Mouse (Mus musculus) midbrain, embryonic 14.5 days (tissue): ENCODE measurements around the gene Phb. TPM values are rescaled to one million over a fixed set of nuclear protein-coding genes. Genes with fewer than 3 reads are reported as not detected.
A peak's percentile ranks its signal among the peaks of the same experiment; 100 is the strongest.
"Not testable (repeated sequence)": the region's sequence is repeated elsewhere in the genome, so short reads cannot be mapped to it uniquely, and the experiment has no call there.

Experiments used
- ATAC-seq: fragments of 200-750 bp; cut with Nextera tagmentation; 2 replicates; pipeline ENCODE4 v1.8.0; 2017; ENCODE audit warnings: moderate number of reproducible peaks, moderate library complexity; ENCODE audit not compliant: low FRiP score, low TSS enrichment
- DNase-seq: peaks from one replicate; pipeline ENCODE4 v3.0.0-alpha.2; 2015
- H3K27ac ChIP-seq: fragments of 300-500 bp; sonication (generic); replicated peaks from 2 replicates; pipeline ENCODE4 v1.5.1; 2014; ENCODE audit warnings: mild to moderate bottlenecking, low read depth, low read length, moderate library complexity
- H3K27me3 ChIP-seq: fragments of 300-500 bp; sonication (generic); 2 replicates; pipeline ENCODE4 v1.6.1; 2014; ENCODE audit warnings: low read length, control low read depth, mixed read lengths; ENCODE audit not compliant: control insufficient read depth, insufficient read depth
- H3K36me3 ChIP-seq: fragments of 300-500 bp; sonication (generic); 2 replicates; pipeline ENCODE4 v1.6.1; 2014; ENCODE audit warnings: low read length, control low read depth; ENCODE audit not compliant: control insufficient read depth, insufficient read depth
- H3K4me1 ChIP-seq: fragments of 300-500 bp; sonication (generic); 2 replicates; pipeline ENCODE4 v1.6.1; 2014; ENCODE audit warnings: mild to moderate bottlenecking, antibody characterized with exemption, low read length, control low read depth; ENCODE audit not compliant: control insufficient read depth, insufficient read depth
- H3K4me2 ChIP-seq: fragments of 300-500 bp; sonication (generic); 2 replicates; pipeline ENCODE4 v1.6.1; 2014; ENCODE audit warnings: mild to moderate bottlenecking, low read length, moderate library complexity
- H3K4me3 ChIP-seq: fragments of 300-500 bp; sonication (generic); replicated peaks from 2 replicates; pipeline ENCODE4 v1.5.1; 2014; ENCODE audit warnings: low read depth, low read length
- H3K9ac ChIP-seq: fragments of 300-500 bp; sonication (generic); replicated peaks from 2 replicates; pipeline ENCODE4 v1.6.1; 2014; ENCODE audit warnings: mild to moderate bottlenecking, low read length, moderate library complexity
- H3K9me3 ChIP-seq: fragments of 300-500 bp; sonication (generic); 2 replicates; pipeline ENCODE4 v1.6.1; 2016; ENCODE audit warnings: low read length, control low read depth, mixed read lengths; ENCODE audit not compliant: control insufficient read depth
- WGBS: fragments of 180-500 bp; shearing (Covaris S2); extraction: QIAGEN DNeasy Blood & Tissue Kit; methylation state at CpG from one replicate; pipeline ENCODE4 v1.1.7; 2014; 5-methylcytosine and 5-hydroxymethylcytosine counted together
- polyA plus RNA-seq: library from polyadenylated mRNA; unstranded; fragments of >200 nt; fragmentation: Nextera tagmentation; extraction: Ambion mirVana; gene quantifications from 2 replicates; pipeline ENCODE4 v1.2.1, GENCODE M21; 2014

The Phb gene
- polyA plus RNA-seq, 1 experiment from 2014 or later = 183 TPM

DNA sequence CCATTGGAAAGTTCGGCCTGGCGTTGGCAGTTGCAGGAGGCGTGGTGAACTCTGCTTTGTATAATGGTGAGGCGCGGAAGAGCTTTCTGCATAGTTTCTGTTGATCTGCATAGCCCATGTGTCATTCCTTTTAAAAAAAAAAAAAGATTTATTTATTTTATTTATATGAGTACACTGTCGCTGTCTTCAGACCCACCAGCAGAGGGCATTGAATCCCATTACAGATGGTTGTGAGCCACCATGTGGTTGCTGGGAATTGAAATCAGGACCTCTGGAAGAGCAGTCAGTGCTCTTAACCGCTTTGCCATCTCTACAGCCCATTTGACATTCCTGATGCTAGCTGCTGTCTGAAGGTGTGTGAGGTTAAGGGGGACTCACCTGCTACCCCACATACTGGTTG lies 1.3 kb downstream of the Phb start:
- peaks cover 42% of the 10 kb centered on the region for H3K36me3 ChIP-seq
- DNase-seq, H3K9ac ChIP-seq, H3K27me3 ChIP-seq, H3K9me3 ChIP-seq, H3K4me2 ChIP-seq, H3K27ac ChIP-seq, ATAC-seq, H3K4me3 ChIP-seq, H3K4me1 ChIP-seq: not testable (repeated sequence)
- WGBS = 93% methylated on average over 7 of the region's 7 CpGs

DNA sequence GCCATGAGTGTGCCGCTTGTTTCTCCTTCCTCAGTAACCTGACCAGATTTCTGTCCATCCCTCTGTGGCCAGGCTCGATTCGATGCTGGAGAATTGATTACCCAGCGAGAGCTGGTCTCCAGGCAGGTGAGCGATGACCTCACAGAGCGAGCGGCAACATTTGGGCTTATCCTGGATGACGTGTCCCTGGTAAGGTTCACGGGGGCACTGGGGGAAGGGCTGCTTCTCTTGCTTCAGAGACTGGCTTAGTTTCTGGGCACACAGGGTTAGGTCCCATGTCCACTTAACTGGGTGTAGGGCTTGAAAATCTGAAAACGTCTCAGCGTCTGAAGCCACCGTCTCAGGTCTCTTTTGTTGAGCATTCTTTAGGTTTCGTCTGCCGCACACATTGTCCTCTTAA lies 8.7 kb downstream of the Phb start:
- 92% methylated on average over 14 of the region's 14 CpGs for WGBS
- Histone ChIP-seq H3K9ac (no peak overlapping the region), H3K36me3 (peaks cover 80% of the 10 kb centered on the region), H3K27ac (no peak overlapping the region), H3K9me3 (no peaks in the 10 kb centered on the region), H3K4me3 (no peak overlapping the region), H3K27me3 (no peaks in the 10 kb centered on the region), H3K4me2 (no peak overlapping the region), H3K4me1 (no peaks in the 10 kb centered on the region)
- DNase-seq (no peak), ATAC-seq (no peak)

DNA sequence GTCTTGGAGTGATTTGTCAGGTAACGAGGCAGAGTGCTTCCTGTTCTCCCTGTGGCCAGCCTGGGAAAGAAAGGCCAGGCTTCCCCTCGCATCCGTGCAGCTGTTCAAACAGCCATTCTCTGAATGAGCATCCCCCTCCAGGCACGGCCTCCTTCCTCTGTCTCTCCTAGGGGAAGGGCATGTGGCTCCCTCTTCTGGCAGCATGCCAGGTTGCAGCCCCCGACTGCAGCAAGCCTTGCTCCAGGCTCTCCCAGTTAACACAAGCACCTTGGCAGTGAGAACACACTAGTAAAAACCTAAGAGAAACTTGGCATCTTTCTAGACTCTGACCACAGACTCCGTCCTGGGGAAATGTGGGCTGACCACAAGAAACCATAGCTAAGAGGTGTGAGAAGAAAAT lies 9.6 kb downstream of the Phb start:
- Histone ChIP-seq H3K4me3 (no peak overlapping the region), H3K4me1 (no peaks in the 10 kb centered on the region), H3K4me2 (no peak overlapping the region), H3K36me3 (peaks cover 80% of the 10 kb centered on the region), H3K9ac (no peak overlapping the region), H3K27ac (peak overlapping the region; percentile 41; the same call in 1 of the 2 replicates), H3K27me3 (no peaks in the 10 kb centered on the region), H3K9me3 (no peaks in the 10 kb centered on the region)
- ATAC-seq (no peak), DNase-seq (peak; percentile 89)
- whole genome bisulfite sequencing = 19% methylated on average over 6 of the region's 6 CpGs

DNA sequence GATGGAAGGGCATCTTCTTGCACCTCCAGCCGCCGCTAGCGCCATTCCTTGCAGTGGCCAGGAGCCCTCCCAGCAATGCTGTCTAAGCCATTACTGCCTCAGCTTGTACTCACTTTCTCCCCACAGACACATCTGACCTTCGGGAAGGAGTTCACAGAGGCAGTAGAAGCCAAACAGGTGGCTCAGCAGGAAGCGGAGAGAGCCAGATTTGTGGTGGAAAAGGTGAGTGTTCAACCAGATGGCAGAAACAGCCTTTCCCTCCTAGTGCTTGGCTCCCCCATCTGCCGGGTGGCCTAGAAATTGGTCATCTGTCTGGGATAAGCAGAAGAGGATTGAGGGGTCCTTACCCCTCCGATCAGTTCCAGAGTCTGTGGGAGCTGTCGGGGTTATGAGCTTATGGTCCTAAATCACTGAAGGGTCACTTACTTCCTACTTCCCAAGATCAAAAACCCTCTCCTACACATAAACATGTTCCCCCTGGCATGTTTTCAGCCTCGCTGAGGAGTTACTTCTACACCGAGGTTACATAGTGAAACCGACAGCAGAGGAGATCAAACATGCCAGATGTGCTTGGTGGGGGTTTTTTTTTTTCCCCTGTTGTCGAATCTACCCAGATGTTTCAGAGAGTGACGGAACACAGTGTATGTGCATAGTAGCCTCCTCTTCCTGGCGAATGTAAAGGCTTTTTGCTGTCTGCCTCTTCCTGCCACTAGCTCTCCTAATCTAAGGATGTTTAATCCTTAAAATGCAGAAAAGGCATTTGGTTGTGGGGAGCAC lies 11.4 kb downstream of the Phb start:
- H3K36me3 ChIP-seq = peaks cover 71% of the 10 kb centered on the region
- no peak overlapping the region for H3K4me3 ChIP-seq
- no peaks in the 10 kb centered on the region for H3K27me3 ChIP-seq
- no peak overlapping the region for H3K4me2 ChIP-seq
- no peak overlapping the region for H3K9ac ChIP-seq
- 93% methylated on average over 14 of the region's 14 CpGs for WGBS
- H3K27ac ChIP-seq = no peak overlapping the region
- no peaks in the 10 kb centered on the region for H3K9me3 ChIP-seq
- DNase-seq = no peak
- no peak for ATAC-seq
- H3K4me1 ChIP-seq = no peaks in the 10 kb centered on the region

DNA sequence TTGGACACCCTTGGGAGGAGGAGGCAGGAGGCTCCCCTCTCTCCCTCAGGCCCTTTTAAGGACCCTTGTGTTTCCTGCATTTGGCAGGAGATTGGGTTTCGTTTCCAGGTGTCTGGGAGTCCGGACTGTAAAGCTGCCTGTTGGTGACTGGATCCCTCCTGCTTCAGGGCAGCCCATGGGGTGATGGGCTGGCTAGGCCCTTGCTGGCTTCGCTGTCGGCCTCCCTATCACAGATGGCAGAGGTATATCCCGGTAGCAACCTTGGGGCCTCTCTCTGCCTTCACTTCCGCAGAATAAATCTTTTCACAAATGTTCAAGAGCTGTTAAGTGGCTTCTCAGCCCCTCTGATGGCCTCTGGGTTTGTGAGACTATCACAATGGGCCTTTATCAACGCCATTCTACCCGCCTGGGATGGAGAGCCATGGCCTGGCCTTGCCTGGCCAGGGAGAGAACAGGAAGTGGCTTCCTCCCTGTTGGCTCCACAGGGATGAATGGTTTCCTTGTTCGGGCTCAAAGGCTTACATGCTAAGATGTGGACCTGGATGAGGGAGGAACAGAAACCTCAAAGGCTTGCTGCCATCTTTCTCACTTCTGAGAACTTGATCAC lies 15.3 kb downstream of the Phb start:
- no peaks in the 10 kb centered on the region for H3K4me1 ChIP-seq
- no peak for ATAC-seq
- H3K9ac ChIP-seq = no peak overlapping the region
- H3K4me2 ChIP-seq = no peak overlapping the region
- DNase-seq = no peak
- H3K27ac ChIP-seq = no peak overlapping the region
- H3K36me3 ChIP-seq = peaks cover 46% of the 10 kb centered on the region
- no peaks in the 10 kb centered on the region for H3K27me3 ChIP-seq
- WGBS = 87% methylated on average over 9 of the region's 9 CpGs
- no peaks in the 10 kb centered on the region for H3K9me3 ChIP-seq
- H3K4me3 ChIP-seq = no peak overlapping the region

DNA sequence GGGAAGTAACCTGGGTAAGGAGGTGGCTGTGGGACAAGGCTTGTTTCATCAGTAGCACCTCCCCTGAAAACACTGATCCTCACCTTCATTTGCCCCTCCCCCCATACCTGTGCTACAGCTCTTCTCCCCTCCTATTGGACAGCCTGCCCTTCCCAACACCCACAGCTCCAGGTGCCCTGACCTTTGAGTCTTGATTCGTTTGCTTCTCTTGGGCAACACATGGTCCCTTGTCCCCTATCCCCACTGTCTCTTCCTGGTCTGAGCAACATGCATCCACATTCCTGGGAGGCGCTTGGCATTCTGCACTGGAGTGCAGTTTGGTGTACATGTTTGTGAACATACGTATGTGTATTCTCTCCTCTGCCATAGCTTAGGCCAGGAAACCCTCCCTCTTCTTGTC lies 16.2 kb downstream of the Phb start:
- WGBS = 91% methylated on average over 3 of the region's 3 CpGs
- H3K9ac ChIP-seq = no peak overlapping the region
- H3K4me2 ChIP-seq = no peak overlapping the region
- H3K4me1 ChIP-seq = no peaks in the 10 kb centered on the region
- H3K27ac ChIP-seq = no peak overlapping the region
- no peaks in the 10 kb centered on the region for H3K27me3 ChIP-seq
- H3K4me3 ChIP-seq = no peak overlapping the region
- DNase-seq (no peak), ATAC-seq (no peak)
- H3K36me3 ChIP-seq = peaks cover 38% of the 10 kb centered on the region
- H3K9me3 ChIP-seq = no peaks in the 10 kb centered on the region

DNA sequence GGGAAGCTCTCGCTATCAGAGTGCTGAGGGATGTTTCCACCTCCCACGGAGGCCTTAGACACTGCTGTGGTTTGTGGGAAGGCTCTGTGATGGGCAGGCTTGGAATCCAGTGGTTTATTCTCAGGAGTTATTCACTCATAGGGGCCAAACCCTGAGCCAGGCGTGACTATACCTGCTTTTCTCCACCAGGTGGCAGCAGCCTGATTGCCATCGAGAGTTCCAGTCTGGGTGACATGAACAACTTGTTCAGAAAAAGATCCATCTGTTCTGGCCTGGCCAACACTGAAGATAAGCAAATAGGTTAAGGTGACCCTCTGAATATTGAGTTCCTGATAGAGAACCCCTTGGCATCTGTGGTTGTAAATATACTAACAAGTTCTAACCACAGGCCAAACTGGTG lies 19.3 kb downstream of the Phb start:
- peaks cover 11% of the 10 kb centered on the region for H3K36me3 ChIP-seq
- H3K4me2 ChIP-seq = no peak overlapping the region
- ATAC-seq (no peak; the same call in 1 of the 2 replicates), DNase-seq (peak; percentile 91)
- no peak overlapping the region for H3K9ac ChIP-seq
- H3K4me3 ChIP-seq = no peak overlapping the region
- WGBS = 4% methylated on average over 4 of the region's 4 CpGs
- no peaks in the 10 kb centered on the region for H3K4me1 ChIP-seq
- no peaks in the 10 kb centered on the region for H3K9me3 ChIP-seq
- H3K27ac ChIP-seq = no peak overlapping the region
- H3K27me3 ChIP-seq = no peaks in the 10 kb centered on the region

DNA sequence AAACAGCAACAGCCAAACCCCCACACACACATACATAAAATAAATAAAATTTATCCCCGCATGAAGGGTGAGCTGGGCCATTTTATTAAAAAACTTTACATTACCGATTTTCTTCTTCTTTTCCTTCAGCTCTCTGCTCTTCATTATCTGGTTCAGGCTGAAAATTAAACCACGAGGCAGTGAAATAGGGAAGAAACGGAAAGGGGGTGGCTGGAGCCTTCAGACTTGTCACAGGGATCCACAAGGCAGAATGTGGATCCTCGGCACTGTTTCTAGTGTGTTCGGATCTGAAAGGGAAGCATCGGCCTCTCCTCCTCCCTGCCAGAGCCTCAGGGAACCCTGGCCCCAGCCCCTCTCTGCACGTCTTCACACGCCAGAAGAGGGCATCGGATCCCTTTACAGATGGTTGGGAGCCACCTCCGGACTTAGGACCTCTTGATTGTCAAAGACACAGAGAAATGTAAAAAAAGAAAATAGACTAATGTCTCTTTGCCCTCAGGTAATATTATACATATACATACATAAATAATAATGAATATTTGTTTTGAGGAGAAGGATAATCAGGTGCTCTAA lies 20.4 kb downstream of the Phb start:
- Histone ChIP-seq H3K36me3 (no peaks in the 10 kb centered on the region; the same call in 1 of the 2 replicates), H3K27me3 (no peaks in the 10 kb centered on the region), H3K9me3 (no peaks in the 10 kb centered on the region), H3K4me1 (no peaks in the 10 kb centered on the region), H3K4me2 (no peak overlapping the region), H3K9ac (no peak overlapping the region), H3K27ac (no peak overlapping the region), H3K4me3 (no peak overlapping the region)
- no peak for ATAC-seq
- 41% methylated on average over 11 of the region's 11 CpGs for WGBS
- DNase-seq = peak; percentile 30

DNA sequence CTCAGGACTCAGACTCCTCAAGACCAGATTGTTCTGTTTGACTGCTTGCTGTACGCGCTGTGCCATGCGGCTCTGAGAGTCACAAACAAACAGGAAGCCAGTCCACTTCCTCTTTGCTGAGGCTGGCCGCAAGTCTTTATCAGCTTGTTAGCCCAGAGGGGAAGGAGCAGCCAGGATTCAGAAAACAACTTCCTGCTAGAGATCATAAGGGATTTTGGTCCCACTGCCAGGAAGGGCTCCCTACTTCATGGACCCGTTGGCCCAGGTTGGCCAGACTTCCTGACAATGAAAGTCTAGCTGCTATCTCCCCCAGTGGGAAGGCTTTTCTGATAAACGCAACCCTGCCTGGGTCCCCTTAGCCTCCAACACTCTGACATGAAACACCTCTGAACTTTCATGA lies 21.8 kb downstream of the Phb start:
- no peak for ATAC-seq
- H3K27me3 ChIP-seq = no peaks in the 10 kb centered on the region
- WGBS = 88% methylated on average over 6 of the region's 6 CpGs

More for the DNA sequence above, 21.8 kb downstream of the Phb start:
- Histone ChIP-seq H3K36me3 (no peaks in the 10 kb centered on the region), H3K4me2 (no peak overlapping the region), H3K9ac (no peak overlapping the region), H3K4me3 (no peak overlapping the region), H3K9me3 (no peaks in the 10 kb centered on the region), H3K4me1 (no peaks in the 10 kb centered on the region), H3K27ac (no peak overlapping the region)
- no peak for DNase-seq
